Mouse (Mus musculus): ENCODE measurements around the gene Mical2.

Gene Mical2

GRCm38 (mm10) chr7:112320052-112320730 is 94.5 kb downstream of the Mical2 start:
- no peak for DNase-seq

GRCm38 (mm10) chr7:112321798-112322794 is 96.4 kb downstream of the Mical2 start:
- no peak for DNase-seq

- no peak for DNase-seq
Observed at GRCm38 (mm10) chr7:112324577-112324976, 98.9 kb downstream of the Mical2 start.

DNA sequence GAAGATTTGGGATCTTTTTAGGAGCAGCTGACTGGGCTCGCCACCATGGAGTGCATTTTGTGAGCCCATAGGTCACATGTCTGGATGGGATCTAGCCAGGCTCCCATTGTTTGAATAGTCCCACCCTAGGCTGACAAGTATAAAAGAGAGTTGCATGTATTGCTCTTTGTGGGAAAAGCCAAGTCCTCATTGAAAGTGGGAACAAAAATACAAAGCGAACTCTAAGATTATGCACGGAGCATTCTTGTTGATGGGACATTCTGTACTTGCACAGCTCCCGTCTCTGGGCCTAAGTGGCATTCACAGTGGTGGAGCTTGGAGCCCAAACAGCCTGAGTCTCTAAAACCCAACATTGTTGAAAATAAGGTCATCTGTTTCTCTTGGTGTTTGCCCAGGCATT is 101.2 kb downstream of the Mical2 start:
- DNase-seq = peak; percentile 46 to 61

DNA sequence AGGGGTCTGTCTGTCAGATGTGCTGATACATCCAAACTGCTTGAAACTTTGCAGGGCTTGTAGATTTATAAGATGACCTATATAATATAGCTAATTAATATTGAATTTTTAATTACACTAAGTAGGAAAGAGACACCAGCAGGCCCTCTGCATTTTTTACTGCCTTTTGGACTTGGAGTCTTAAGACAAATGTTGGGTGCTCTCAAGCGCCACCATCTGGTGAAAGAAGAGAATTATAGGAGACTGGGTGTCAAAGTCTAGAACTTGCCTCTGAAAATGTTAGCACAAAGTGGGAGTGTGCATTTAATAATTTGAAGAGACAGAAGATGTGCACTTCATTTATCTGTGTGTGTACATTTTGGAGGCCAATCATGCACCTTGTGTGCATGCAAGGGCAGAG is 103.3 kb downstream of the Mical2 start:
- DNase-seq = peak; percentile 39 to 63

- no peak for DNase-seq
Observed at GRCm38 (mm10) chr7:112329496-112329895, 103.8 kb downstream of the Mical2 start.

GRCm38 (mm10) chr7:112330935-112331334 is 105.3 kb downstream of the Mical2 start:
- DNase-seq = no peak

DNA sequence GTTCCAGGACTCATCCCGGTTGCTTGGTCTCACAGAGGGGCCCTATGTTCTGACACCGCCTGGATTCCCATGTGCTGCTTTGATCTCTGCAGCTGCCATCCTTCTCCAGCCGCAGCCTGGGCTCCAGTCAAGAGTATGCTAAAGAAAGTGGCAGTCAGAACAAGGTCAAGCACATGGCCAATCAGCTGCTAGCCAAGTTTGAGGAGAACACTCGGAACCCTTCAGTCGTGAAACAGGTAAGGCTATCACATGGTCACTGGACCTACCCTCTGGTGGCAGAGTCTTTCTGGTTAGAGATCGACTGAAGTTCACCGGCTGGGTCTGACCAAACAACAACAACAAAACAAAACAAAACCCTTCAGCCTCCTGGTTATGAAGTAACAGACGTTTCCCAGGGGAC is 106.1 kb downstream of the Mical2 start:
- peak; percentile 71 to 77 for DNase-seq

- DNase-seq = no peak
Observed at GRCm38 (mm10) chr7:112332426-112332825, 106.8 kb downstream of the Mical2 start.

DNA sequence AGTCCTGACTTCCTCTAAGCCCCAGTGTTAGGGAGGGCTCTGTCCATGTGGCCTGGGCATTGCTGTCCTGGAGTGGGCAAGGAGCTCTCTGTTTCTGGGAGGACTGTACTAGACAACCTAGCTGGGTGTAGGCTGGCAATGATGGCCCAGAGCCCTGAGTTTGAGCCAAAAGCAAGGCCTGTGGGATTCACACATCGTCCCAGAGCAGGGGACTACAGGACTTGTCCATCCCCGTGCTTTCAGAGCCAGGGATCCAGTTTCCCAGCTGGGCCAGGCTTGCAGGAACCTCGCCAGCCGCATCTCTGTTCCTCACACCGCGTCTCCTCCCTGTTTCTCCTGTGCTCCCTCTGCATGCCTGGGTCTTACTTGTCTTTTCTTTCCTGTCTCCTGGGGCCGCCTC is 107.7 kb downstream of the Mical2 start:
- no peak for DNase-seq

GRCm38 (mm10) chr7:112336213-112336631 is 110.6 kb downstream of the Mical2 start:
- no peak for DNase-seq

DNA sequence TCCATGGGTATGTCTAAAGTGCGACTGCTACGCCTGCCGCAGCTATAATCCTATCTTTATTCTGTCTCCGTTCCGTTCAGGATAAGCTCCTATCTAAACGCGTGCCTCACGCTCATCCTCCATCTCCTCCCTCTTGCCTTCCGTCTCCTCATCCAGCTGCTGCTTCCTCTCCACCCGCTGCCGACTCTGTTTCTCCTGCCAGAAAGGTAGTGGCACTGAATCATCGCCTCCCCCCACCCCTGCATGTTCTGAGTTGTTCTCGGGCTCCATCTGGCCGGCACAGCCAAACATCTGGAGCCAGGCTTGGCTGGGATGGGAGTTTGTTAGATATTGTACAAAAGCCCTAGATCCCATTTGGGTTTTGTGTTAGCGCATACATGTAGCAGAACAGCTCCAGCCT is 111.1 kb downstream of the Mical2 start:
- DNase-seq = peak in 1 of 2 experiments; percentile 28

DNA sequence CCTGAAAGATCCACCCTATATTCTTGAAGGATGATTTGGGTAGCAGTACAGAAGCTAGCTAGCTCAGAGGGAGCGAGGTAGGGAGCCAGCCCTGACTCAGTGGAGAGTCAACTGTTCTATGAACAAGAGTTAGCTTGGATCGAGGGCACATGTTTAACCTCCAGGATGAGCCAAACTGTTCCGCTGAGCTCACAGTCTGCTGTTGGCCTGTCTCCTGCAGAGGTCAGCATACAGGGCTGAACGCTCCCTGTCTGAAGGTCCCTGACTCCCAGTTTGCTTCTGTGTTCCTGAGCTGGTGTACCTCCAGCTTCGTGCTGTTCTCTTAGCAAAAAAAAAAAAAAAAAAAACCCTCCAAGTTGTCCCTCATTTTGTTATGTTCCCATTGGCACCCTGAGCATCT is 112.1 kb downstream of the Mical2 start:
- DNase-seq = no peak

DNA sequence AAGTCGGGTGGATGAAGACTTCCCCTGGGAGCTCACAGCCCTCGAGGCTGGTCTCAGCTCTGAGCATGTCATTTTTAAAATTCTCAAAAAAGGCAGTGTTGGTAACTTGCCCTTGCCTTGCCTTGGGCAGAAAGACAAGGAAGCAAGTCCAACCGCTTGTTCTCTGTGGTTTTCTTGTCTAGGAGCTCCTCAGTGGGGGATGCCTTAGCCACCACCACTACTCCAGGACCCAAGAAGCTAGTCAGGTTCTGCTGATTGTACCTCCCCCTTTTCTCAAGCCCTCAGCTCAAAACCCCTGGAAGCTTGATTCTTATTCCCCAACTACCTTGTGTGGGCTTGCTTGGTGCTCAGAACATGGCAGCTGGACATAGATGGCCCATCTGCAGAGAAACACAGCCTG is 115.4 kb downstream of the Mical2 start:
- DNase-seq = no peak

DNA sequence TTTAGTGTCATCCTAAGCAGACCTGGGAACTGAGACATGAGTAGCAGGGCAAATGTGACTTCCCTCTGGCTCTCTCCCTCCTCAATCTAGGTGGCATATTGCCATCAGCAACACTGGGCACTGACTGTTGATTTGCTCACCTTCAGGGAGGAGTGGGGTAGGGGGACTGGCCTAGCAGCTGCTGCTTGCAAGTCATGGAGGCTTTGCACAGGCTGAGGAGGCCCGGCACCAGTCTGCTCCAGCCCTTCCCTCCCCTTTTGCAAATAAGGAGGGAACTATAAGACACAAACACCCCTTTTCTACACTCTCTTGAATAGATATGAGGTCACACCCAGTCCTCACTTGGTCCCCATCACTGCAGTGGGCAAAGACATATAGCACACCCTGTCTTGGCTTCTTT is 120.0 kb downstream of the Mical2 start:
- DNase-seq = no peak

DNA sequence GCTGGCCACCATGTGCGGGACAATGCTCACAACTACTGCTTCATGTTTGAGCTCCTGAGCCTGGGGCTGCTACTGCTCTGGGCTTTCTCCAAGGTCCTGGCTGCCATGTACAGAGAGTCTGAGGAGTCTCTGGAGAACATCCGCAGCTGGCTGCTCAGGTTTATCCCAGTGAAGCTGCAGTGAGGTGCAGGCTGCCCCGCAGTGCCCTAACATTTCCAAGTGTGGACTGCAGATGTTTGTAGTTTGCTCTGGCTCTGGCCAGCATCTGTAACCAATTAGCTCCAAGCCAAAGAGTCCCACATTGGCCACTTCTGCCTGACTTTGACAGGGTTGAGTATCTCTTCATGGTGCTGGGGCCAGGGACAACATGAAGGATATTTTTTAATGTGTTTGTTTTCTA is 125.9 kb downstream of the Mical2 start:
- no peak for DNase-seq

GRCm38 (mm10) chr7:112352005-112352404 is 126.3 kb downstream of the Mical2 start:
- no peak for DNase-seq

DNA sequence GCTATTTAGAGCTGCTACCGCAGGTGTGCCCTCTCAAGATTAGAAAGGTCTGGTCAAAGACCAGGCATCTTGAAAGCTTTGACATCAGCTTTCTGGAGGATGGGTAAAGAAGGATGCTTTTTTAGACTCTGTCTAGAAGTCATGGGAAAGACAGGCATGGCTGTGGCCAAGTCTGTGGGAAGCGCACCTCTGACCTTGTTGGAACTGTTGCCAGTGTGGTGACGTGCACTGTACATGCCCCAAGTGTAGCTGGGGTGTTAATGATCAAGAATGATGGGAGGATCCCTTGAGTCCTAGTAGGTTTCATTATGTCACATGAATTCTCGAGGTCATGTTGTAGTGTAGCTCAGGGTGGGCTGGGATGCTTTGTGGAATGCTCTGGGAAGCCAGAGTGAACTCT is 127.4 kb downstream of the Mical2 start:
- no peak for DNase-seq

DNA sequence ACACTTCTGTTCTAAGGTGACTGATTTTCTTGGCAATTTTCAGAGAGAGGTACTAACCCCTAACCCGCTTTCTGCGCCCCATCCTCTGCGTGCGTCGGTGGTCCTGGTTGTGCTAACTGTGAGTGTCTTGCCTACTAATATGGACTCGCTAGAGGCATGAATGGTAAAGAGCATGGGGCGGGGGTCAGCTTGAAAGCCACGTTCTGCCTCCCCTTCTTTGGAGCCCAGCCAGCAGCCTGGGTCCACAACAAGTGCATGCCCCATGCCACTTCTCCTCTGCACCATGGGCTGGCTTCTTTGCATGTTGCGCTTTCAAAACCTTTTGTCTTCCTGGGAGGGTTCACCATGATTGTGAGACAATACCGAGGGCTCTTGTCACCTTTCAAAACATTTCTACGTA is 128.3 kb downstream of the Mical2 start:
- no peak for DNase-seq

- no peak for DNase-seq
Observed at GRCm38 (mm10) chr7:112354503-112354951, 128.9 kb downstream of the Mical2 start.

- DNase-seq = no peak
Observed at GRCm38 (mm10) chr7:112359594-112359993, 133.9 kb downstream of the Mical2 start.

DNA sequence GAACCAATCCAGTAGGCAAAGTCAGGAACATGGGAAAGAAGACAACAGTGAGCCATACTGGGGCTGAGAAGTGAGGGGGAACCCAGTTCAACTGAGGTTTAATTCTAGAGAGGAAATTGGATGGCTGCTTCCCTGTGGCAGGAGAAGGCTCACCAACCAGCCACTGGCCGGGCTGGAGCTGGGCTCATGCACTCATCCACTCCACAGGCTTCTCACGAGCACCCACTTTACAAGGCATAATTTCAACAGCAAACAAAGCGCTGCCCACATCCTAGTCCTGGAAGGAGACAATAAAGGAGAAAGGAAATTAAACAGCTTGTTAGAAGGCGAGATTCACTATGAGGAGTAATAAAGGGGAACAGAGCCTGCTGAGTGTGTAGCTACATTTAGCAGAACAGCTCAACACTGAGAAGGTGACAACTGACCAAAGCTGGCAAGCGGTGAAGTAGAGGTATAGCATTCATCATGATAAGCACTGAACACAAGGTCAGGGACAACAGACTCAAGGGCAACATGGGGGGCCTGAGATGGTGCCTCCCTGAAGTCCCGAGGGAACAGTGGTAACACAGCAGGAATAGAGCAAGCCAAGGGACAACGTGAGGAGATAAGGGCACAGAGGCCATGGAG is 137.0 kb downstream of the Mical2 start:
- peak; percentile 33 to 57 for DNase-seq

DNA sequence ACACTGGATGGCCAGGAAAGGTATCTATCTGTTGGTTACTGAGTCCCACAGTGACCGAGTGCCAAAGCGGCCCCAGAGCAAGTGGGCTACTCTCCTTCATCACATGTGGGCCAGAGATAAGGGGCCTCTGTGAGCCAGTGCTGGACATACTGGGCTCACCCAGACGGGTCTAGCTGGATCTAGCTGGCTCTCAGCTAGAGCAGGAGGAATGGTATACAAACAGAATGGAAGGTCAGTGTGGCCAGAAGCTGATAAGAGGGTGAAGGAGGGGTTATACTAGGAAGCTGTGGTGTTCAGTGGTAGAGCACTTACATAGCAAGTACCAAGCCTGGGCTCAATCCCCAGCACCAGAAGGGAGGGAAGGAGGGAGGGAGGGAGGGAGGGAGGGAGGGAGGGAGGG is 140.2 kb downstream of the Mical2 start:
- DNase-seq = no peak

Data from lung, adult 18-20 months (tissue).